Mouse (Mus musculus) embryonic facial prominence, embryonic 10.5 days (tissue): ENCODE results near the gene Ppard. TPM values are rescaled to one million over a fixed set of nuclear protein-coding genes. Genes with fewer than 3 reads are reported as not detected.

Experiments used
- DNase-seq: peaks from one replicate; pipeline ENCODE4 v3.0.0-alpha.2; 2017; ENCODE audit warnings: low spot score
- H3K27ac ChIP-seq: fragments of 300-500 bp; sonication (generic); replicated peaks from 2 replicates; pipeline ENCODE4 v1.5.1; 2016; ENCODE audit warnings: mild to moderate bottlenecking
- H3K27me3 ChIP-seq: fragments of 300-500 bp; sonication (generic); replicated peaks from 2 replicates; pipeline ENCODE4 v1.6.1; 2016; ENCODE audit warnings: low read depth, mild to moderate bottlenecking; ENCODE audit not compliant: poor library complexity, severe bottlenecking
- H3K36me3 ChIP-seq: fragments of 300-500 bp; sonication (generic); replicated peaks from 2 replicates; pipeline ENCODE4 v1.6.1; 2016; ENCODE audit warnings: mild to moderate bottlenecking, moderate library complexity
- H3K4me1 ChIP-seq: fragments of 300-500 bp; sonication (generic); 2 replicates; pipeline ENCODE4 v1.6.1; 2016
- H3K4me3 ChIP-seq: fragments of 300-500 bp; sonication (generic); 2 replicates; pipeline ENCODE4 v1.5.1; 2016; ENCODE audit warnings: mild to moderate bottlenecking, moderate library complexity
- H3K9me3 ChIP-seq: fragments of 300-500 bp; sonication (generic); 2 replicates; pipeline ENCODE4 v1.6.1; 2016; ENCODE audit warnings: mild to moderate bottlenecking
- WGBS: fragments of 180-500 bp; shearing (Covaris S2); methylation state at CpG from one replicate; pipeline ENCODE4 v1.1.7; 2016; 5-methylcytosine and 5-hydroxymethylcytosine counted together
- polyA plus RNA-seq: library from polyadenylated mRNA; unstranded; fragments of >200 nt; fragmentation: Nextera tagmentation; extraction: Ambion mirVana; gene quantifications from 2 replicates; pipeline ENCODE4 v1.2.1, GENCODE M21; 2016

Ppard gene
- polyA plus RNA-seq, 1 experiment from 2014 or later: 1.4 TPM

DNA sequence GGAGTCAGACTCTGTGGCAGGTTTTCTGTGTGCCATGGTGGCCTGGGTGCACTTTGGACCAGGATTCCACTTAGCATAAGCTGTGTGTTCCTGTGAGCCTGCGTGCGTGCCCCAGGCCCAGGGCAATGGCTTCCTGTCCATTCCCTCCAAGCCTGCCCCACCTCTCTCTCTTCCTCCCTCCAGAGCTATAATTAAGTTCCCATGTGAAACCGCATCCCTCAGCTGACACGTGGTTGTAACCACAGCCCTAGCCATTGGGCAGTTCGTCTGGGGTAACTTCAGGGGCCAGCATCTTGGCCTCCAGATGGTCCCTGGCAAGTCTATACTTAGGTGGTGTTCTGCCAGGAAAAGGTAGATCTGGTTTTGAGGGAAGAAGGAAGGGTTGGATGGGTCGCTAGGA lies 15.1 kb downstream of the Ppard start:
- Histone ChIP-seq H3K36me3 (peaks cover 26% of the 10 kb centered on the region), H3K9me3 (no peaks in the 10 kb centered on the region), H3K4me3 (no peak overlapping the region), H3K4me1 (peaks cover 41% of the 10 kb centered on the region), H3K27me3 (no peaks in the 10 kb centered on the region), H3K27ac (peak overlapping the region; percentile 75)
- peak; percentile 67 for DNase-seq
- WGBS: 35% methylated on average over 6 of the region's 6 CpGs

GRCm38 (mm10) chr17:28249062-28249461 lies 16.6 kb downstream of the Ppard start:
- Histone ChIP-seq H3K27me3 (no peaks in the 10 kb centered on the region), H3K9me3 (no peaks in the 10 kb centered on the region), H3K4me3 (no peak overlapping the region), H3K27ac (no peak overlapping the region), H3K4me1 (peaks cover 43% of the 10 kb centered on the region), H3K36me3 (peaks cover 16% of the 10 kb centered on the region; the same call in 1 of the 2 replicates)
- no peak for DNase-seq
- 84% methylated on average over 12 of the region's 12 CpGs for WGBS

GRCm38 (mm10) chr17:28251579-28252280 lies 19.2 kb downstream of the Ppard start:
- peaks cover 13% of the 10 kb centered on the region; the same call in 1 of the 2 replicates for H3K36me3 ChIP-seq
- no peak for DNase-seq
- H3K4me3 ChIP-seq: no peak overlapping the region
- no peak overlapping the region for H3K27ac ChIP-seq
- no peaks in the 10 kb centered on the region for H3K27me3 ChIP-seq
- WGBS: 80% methylated on average over 12 of the region's 12 CpGs
- H3K4me1 ChIP-seq: peaks cover 44% of the 10 kb centered on the region
- no peaks in the 10 kb centered on the region for H3K9me3 ChIP-seq

DNA sequence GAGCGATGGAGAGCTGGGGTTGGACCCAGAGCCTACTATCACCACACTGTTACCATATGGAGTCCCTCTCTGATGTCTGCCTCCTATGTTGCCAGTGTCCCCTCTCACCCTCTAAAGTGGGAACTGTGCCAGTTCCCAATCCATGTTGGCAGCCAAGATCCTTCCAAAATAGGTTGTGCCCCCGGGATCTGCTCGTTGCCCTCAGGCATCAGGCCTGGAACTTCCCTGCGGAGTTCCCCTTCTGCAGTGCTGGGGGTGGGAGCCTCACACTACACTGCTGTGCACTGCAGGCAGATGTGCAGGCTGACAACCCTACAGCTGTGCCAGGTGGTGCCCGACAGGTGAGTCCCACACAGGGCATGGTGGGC lies 19.8 kb downstream of the Ppard start:
- no peaks in the 10 kb centered on the region for H3K9me3 ChIP-seq
- no peak overlapping the region for H3K27ac ChIP-seq
- H3K4me3 ChIP-seq: no peak overlapping the region
- H3K4me1 ChIP-seq: peaks cover 44% of the 10 kb centered on the region
- no peaks in the 10 kb centered on the region for H3K27me3 ChIP-seq
- peaks cover 13% of the 10 kb centered on the region; the same call in 1 of the 2 replicates for H3K36me3 ChIP-seq
- DNase-seq: no peak
- 80% methylated on average over 5 of the region's 5 CpGs for WGBS

- peak; percentile 28 for DNase-seq
- H3K27me3 ChIP-seq: no peaks in the 10 kb centered on the region
- peaks cover 13% of the 10 kb centered on the region; the same call in 1 of the 2 replicates for H3K36me3 ChIP-seq
- no peaks in the 10 kb centered on the region for H3K9me3 ChIP-seq
- peaks cover 45% of the 10 kb centered on the region for H3K4me1 ChIP-seq
- no peak overlapping the region for H3K4me3 ChIP-seq
- H3K27ac ChIP-seq: no peak overlapping the region
- 70% methylated on average over 7 of the region's 7 CpGs for WGBS
Observed at GRCm38 (mm10) chr17:28253216-28253615, 20.7 kb downstream of the Ppard start.

GRCm38 (mm10) chr17:28254804-28255203 lies 22.3 kb downstream of the Ppard start:
- peak overlapping the region; percentile 40; the same call in 1 of the 2 replicates for H3K27ac ChIP-seq

GRCm38 (mm10) chr17:28255651-28256050 lies 23.2 kb downstream of the Ppard start:
- H3K27ac ChIP-seq: peak overlapping the region; percentile 73
- peaks cover 9% of the 10 kb centered on the region; the same call in 1 of the 2 replicates for H3K9me3 ChIP-seq
- H3K4me3 ChIP-seq: 0 out of 2 replicates have a peak overlapping the region, but pooled peaks have one; percentile 8
- WGBS: 33% methylated on average over 5 of the region's 5 CpGs
- no peak for DNase-seq
- no peaks in the 10 kb centered on the region for H3K27me3 ChIP-seq
- H3K4me1 ChIP-seq: peaks cover 45% of the 10 kb centered on the region
- peaks cover 24% of the 10 kb centered on the region for H3K36me3 ChIP-seq

More at GRCm38 (mm10) chr17:28254804-28255203, 22.3 kb downstream of the Ppard start:
- peaks cover 45% of the 10 kb centered on the region for H3K4me1 ChIP-seq
- 75% methylated on average over 4 of the region's 4 CpGs for WGBS
- no peaks in the 10 kb centered on the region for H3K27me3 ChIP-seq
- peaks cover 9% of the 10 kb centered on the region; the same call in 1 of the 2 replicates for H3K9me3 ChIP-seq
- peaks cover 24% of the 10 kb centered on the region for H3K36me3 ChIP-seq
- DNase-seq: no peak
- H3K4me3 ChIP-seq: no peak overlapping the region

- peaks cover 18% of the 10 kb centered on the region for H3K36me3 ChIP-seq
- peaks cover 9% of the 10 kb centered on the region; the same call in 1 of the 2 replicates for H3K9me3 ChIP-seq
- no peak overlapping the region for H3K4me3 ChIP-seq
- H3K4me1 ChIP-seq: peaks cover 56% of the 10 kb centered on the region
- peak; percentile 57 for DNase-seq
- H3K27me3 ChIP-seq: no peaks in the 10 kb centered on the region
- H3K27ac ChIP-seq: peak overlapping the region; percentile 77
- 67% methylated on average over 13 of the region's 13 CpGs for WGBS
Observed at GRCm38 (mm10) chr17:28256651-28257328, 24.3 kb downstream of the Ppard start.

DNA sequence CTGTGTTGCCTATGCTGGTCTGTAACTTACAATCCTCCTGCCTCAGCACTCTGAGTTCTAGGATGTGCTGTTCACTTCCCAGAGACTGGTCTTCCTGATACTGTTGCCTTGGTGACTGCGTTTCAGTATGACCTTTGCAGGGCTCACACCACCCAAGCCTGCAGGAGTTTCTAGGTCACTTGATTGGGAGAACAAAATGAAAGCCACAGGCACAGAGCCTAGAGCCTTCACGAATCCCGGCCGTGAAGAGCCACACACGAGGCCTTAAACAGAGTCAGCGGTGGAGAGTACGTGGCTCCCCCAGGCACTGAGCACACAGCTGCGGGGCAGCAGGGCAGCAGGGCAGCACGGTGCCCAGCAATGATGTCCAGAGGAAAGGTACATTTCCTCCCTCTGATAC lies 25.8 kb downstream of the Ppard start:
- Histone ChIP-seq H3K9me3 (peaks cover 9% of the 10 kb centered on the region; the same call in 1 of the 2 replicates), H3K4me3 (no peak overlapping the region), H3K4me1 (peaks cover 58% of the 10 kb centered on the region), H3K27ac (0 out of 2 replicates have a peak overlapping the region, but pooled peaks have one; percentile 4), H3K36me3 (peaks cover 11% of the 10 kb centered on the region), H3K27me3 (no peaks in the 10 kb centered on the region)
- no peak for DNase-seq
- 89% methylated on average over 9 of the region's 9 CpGs for WGBS

DNA sequence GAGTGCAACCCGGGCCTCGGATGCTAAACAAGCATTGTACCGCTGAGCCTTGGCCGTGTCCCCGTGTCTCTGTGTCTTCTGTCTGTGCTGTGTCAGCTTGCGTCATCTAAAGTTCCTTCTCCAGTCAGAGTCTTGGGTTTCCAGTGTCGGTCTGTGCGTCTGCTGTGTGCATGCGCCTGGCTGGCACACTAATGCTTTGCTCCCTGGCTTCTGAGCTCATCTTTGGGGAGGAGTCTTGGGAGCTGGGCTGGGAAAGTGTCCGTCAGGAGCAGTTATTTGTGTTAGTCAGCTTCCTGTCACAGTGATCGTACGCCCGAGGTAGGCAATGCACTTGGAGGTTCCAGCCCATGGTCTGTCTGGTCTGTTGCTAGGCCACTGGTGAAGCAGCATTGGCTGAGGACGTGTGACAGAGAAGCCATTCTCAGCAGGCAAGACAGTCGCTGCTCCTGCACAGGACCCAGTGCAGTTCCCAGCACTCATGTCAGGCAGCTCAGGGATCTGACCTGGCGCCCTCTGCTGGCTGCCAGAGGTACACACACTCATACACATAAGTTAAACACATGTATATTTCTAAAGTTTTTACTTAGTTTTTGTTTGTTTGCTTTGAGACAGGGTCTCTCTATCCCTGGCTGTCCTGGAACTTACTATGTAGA lies 27.5 kb downstream of the Ppard start:
- no peaks in the 10 kb centered on the region for H3K27me3 ChIP-seq
- peaks cover 11% of the 10 kb centered on the region for H3K36me3 ChIP-seq
- H3K9me3 ChIP-seq: peaks cover 9% of the 10 kb centered on the region; the same call in 1 of the 2 replicates
- H3K4me3 ChIP-seq: no peak overlapping the region
- no peak overlapping the region for H3K27ac ChIP-seq
- no peak for DNase-seq
- WGBS: 77% methylated on average over 16 of the region's 16 CpGs
- peaks cover 66% of the 10 kb centered on the region for H3K4me1 ChIP-seq

DNA sequence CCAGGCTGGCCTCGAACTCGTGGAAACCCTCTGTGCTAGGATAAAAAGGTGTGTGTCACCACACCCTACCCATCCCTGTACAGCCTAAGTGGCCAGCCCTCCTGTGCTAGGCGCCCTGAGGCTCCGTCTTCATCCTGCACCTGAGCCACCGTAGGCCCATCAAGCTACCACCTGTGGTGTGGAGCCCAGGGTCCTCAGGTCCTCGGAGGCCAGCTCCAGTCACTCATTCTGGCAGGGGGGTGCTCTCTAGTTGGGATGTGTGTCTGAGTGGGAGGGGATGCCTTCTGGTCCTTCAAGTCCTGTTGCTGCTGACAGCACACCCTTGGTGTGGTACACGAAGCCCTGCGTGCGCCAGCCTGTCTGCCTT lies 28.0 kb downstream of the Ppard start:
- WGBS: 82% methylated on average over 9 of the region's 9 CpGs

GRCm38 (mm10) chr17:28261795-28262194 lies 29.3 kb downstream of the Ppard start:
- H3K9me3 ChIP-seq: peaks cover 9% of the 10 kb centered on the region; the same call in 1 of the 2 replicates
- WGBS: 77% methylated on average over 11 of the region's 11 CpGs
- DNase-seq: no peak
- no peak overlapping the region for H3K4me3 ChIP-seq
- no peak overlapping the region for H3K27ac ChIP-seq
- H3K36me3 ChIP-seq: peaks cover 13% of the 10 kb centered on the region
- H3K4me1 ChIP-seq: peaks cover 59% of the 10 kb centered on the region
- H3K27me3 ChIP-seq: no peaks in the 10 kb centered on the region

More for the DNA sequence above, 28.0 kb downstream of the Ppard start:
- H3K27me3 ChIP-seq: no peaks in the 10 kb centered on the region
- peaks cover 66% of the 10 kb centered on the region for H3K4me1 ChIP-seq
- peaks cover 9% of the 10 kb centered on the region; the same call in 1 of the 2 replicates for H3K9me3 ChIP-seq
- H3K27ac ChIP-seq: no peak overlapping the region
- peaks cover 11% of the 10 kb centered on the region for H3K36me3 ChIP-seq
- no peak overlapping the region for H3K4me3 ChIP-seq
- no peak for DNase-seq
